Mouse (Mus musculus) layer of hippocampus, adult 8-10 months (tissue): ENCODE measurements around the gene Atxn7l3. TPM values are rescaled to one million over a fixed set of nuclear protein-coding genes. Genes with fewer than 3 reads are reported as not detected.

Source experiments
- DNase-seq, 2 experiments: peaks; one replicate each; pipeline ENCODE4 v3.0.0; 2022; ENCODE audit warnings: low spot score in 2 of 2
- total RNA-seq, 4 experiments: library from RNA; stranded (reverse); gene quantifications; 2 replicates each; pipeline ENCODE4 v1.2.4; 2022

Atxn7l3 gene
- total RNA-seq, 4 experiments from 2014 or later = 153 to 169 (median 157) TPM

DNA sequence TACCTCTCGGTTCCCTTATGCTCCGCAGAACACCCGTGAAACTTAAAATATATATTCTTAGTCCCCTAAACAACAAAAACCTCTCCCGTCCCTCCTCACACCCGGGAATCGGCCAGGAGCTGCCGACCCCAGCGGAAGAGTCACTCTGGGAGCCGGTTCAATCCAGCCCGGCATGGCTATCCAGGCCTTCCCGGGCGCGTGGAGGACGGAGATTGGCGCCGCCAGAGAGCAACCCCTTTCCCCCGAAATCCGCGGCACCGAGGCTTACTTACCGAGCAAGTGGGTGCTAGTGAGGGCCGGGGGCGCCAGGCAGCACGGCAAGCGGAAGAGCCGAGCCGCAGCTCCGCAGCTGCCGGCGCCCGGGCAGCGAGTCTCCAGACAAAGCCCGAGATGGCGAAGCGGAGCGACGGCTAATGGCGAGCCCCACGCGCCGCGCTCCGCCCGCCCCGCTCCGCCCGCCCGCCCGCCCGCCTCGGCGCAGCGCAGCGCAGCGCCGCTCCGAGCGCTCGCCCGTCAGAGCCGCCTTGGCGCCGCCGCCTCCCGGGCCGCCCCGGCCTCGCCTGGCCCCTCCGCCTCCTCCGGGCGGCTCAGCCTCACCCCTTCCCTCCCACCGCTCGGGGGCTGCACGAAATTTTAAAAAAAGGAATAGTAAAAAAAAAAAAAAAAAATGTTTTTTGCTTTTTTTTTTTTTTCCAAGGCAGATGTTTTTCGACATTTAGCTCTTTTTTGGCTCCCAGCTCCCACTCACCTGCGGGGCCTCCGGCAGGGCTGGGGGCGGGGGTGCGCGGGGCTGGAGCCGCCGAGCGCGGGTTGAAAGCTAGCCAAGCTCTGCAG, 22.4 kb upstream of the Atxn7l3 start:
- no peak for DNase-seq

DNA sequence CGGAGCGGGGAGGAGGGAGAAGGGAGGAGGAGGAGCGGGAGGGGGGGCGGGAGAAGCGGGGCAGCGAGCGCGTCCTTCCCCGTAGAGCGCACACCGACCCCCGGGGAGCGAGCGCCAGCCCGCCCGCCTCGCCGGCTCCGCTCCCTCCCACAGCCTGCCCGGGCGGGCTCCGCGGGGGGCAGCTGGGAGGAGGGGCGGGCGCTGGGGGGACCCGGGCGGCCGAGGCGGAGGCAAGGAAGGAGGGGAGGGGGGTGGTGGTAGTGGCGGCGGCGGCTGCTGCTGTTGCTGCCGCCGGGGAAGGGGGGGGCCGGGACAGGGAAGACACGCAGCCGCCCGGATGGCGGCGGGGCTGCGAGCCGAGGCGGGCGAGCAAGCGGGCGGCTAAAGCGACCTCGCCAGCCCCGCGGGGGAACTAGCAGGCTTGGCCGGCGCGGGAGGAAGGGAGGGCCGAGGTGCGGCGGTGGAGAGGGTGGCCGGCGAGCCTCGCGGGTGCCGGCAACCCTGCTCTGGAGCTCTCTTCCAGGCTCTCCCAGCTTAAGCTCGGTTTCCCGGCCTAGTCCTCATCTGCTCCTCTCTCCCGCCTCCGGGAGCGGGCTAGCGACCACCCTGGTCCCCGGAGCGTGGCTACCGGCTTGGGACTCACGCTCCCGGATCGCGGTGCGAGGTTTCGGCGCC, 21.6 kb upstream of the Atxn7l3 start:
- DNase-seq = no peak

DNA sequence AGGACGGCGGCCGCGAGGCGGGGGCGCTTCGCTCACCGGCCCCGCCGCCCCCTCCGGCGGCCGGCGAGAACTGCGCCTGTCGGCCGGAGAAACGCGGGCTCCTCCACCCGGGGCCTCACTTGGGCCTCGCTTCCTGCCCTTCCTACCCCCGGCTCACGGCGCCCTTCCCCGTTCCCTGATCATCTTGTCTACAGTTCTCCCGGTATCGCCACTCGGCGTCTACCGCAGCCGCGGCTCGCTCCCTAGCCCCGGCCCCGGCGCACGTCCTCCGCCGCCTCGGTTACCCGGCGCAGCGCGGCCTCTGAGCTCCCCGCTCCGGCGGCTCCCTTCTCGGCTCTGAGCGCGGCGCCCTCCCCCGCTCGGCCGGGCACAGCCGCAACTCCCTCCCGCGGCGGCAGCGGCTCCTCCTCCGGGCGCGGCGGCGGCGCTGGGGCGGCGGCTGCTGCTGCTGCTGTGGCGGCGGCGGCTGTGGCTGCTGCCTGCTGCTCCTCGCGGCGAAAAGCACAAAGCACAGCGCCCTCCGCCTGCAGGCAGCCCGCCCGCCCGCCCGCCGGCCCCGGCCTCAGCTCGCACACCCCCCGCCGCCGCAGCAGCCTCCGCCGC, 21.0 kb upstream of the Atxn7l3 start:
- DNase-seq = no peak

- peak in 1 of 2 experiments; percentile 78 for DNase-seq
Measured at GRCm38 (mm10) chr11:102316572-102317297, 20.3 kb upstream of the Atxn7l3 start.

GRCm38 (mm10) chr11:102315690-102316571, 19.5 kb upstream of the Atxn7l3 start:
- DNase-seq = no peak

- peak in 1 of 2 experiments; percentile 1 for DNase-seq
Measured at GRCm38 (mm10) chr11:102314321-102314720, 17.9 kb upstream of the Atxn7l3 start.

GRCm38 (mm10) chr11:102312586-102312985, 16.2 kb upstream of the Atxn7l3 start:
- DNase-seq = peak in 1 of 2 experiments; percentile 2

DNA sequence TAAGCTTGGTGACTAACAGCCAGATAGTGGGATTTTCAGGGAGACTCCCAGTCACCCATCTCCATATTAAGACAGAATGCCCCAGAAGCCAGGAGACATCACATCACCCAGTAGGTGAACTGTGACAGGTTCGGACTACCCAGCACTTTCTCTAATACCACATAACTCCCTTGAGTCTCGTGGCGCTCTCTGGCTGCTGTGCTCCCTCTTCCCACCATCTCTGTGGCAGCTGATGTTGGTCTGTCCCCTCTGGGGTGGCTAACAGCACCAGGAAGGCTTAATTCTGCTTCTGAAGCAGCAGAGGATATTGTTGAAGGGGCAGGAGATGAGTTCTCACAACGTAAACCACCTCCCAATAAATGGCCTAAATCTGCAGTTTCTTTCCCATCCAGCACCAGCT, 15.5 kb upstream of the Atxn7l3 start:
- DNase-seq = no peak

DNA sequence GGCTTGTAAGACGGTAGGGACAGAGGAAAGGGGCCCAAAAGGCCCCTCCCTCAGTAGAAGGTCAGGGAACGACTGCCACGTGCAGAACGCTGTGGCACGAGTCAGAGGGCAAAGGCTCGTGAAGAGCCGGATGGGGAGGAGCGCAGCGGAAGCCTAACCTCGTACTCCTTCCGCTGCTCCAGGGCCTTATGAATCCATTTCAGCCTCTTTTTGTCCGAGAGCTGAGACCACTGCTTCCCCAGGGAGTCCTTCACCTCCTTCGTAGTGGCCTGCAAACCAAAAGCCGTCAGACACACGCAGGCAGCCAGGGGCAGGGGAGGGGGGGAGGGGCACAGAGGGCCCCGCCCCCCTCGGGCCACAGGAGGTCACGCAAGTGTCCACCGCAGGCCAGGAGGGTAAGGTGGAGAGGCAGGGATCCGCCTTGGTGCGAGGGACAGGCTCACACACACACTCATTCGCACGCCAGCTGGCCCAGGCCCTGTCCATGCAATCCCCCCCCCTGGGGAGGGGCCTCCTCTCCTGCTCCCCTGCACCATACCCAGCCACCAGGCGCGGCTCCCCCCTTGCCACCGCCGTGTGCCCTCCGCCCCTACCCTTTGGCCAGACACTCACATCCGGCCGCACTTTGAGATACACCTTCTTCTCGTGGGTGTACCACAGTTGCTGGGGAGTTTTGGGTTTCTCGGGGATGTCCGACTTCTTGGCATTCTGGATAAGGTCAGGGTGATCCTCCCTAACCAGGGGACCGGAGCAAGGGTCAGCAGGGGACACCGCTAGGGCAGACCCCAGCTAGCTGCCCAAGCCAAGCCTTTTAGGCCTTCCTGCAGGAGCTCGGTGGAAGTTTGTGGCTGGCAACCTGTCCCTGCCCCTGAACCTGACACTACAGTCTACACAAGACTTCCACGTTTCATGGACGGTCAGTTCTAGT, 14.6 kb upstream of the Atxn7l3 start:
- no peak for DNase-seq

DNA sequence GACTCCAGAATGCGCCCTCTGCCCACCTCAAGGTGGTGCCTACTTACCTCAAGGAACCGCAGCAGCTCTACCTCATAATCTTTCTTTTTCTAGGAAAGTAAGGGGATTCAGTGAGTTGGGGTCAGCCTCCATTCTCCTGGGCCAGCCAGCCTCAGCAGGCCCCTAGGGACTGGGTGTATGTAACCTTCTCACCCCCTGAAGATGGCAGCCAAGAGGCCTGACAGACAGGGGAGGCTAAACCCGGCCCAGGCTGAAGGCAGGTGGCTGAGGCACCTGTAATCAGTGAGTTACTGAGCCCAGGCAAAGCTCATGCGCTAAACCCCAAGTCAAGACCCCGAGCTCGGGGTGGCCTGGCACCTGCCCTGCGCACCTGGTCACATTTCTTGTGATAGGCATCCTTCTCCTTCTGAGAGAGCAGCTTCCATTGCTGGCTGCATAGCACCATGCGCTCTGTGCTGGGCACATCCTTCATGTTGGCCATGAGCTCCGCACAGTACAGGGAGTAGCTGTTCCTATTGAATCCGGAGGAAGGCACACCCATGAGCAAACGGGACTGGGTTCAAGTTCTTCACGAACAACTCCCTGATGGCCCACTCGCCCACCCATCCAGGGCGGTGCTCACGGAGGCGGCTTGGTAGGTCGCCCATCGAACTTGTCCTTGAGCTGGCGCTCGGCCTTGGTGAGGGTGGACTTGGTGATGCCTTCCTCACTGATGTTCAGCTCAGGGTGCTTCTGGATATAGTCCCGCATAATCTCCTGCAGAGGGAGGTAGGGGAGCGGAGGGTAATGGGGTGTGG, 13.6 kb upstream of the Atxn7l3 start:
- no peak for DNase-seq

DNA sequence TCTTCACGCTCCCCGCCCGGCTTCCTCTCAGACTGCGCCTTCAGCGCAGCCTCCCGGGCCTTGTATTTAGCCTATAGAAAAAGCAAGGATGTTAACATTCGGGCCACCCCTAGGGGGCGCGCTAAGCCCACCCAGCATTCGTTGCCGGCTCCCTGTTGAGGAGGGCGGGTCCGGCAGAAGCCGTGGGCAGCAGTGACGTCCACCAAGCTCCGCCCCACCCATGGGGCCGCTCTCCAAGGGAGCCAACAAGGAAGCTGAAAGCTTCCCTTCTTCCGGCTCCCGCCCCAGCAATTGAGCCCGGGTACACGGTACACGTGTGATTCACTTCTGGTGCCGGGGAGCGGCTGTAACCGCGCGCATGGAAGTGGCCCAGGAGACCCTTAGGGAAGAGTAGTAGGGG, 12.5 kb upstream of the Atxn7l3 start:
- DNase-seq = peak; percentile 94 to 98

- no peak for DNase-seq
Measured at GRCm38 (mm10) chr11:102308104-102308503, 11.7 kb upstream of the Atxn7l3 start.

- no peak for DNase-seq
Measured at GRCm38 (mm10) chr11:102305359-102305758, 8.9 kb upstream of the Atxn7l3 start.

GRCm38 (mm10) chr11:102304141-102304540, 7.7 kb upstream of the Atxn7l3 start:
- DNase-seq = no peak

DNA sequence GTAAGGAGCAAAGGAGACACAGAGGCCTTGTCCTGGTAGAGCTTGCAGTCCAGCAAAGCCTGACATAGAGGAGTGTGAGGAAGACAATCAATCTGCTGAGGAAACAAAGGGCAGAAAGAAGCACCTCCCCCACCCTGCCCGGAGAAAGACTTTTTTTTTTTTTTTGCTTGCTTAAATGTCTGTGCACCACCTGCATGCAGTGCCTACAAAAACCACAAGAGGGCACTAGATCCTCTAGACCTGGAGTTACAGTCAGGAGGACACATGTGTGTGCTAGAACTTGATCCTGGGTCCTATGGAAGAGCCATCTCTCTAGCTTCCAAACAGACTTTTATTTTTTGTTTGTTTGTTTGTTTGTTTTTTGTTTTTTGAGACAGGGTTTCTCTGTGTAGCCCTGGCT, 3.4 kb upstream of the Atxn7l3 start:
- no peak for DNase-seq

DNA sequence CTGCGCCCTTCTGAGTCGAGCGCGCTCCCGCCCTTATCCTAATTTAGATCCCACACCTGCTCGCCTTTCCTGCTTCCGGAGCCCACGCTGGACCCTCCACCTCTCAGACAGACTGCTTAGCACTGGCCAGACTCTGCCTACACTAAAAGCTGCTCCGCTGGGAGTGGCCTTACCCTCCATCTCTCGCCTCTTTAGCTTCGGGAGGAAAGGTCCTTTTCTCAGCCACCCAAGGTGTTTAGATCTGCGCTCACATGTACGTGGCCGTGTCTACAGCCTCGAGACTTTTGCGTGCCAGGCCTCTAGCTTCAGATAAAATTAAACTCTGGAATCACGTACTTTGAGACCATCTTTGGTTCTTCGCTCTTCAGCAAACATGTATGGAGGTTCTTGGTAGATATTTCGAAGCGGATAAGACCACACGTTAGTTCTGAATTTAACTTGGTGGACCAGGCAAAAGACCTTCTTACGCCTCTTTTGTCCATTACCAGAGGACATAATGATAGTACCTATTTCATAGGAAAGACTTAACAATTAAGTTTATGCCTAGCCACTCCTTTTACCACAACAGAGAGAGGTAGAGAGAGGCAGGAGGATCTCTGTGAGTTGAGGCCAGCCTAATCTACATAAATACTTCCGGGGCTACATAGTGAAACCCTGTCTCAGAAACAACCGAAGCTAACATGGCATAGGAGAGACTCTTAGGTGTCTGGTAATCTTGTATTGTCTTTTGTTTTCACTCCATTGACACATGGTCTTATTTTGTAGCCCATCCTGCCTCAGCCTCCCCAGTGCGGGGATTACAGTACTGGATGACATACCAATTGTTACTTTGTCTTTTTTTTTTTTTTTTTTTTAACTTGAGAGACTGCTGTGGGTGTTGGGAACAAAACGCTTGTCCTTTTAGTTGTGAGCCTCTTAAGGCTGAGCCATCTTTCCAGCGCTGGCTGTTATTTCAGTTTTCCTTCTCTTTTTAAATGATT, 1.4 kb upstream of the Atxn7l3 start:
- no peak for DNase-seq
